Mouse (Mus musculus) erythroblast, embryonic 14.5 days (primary cell): ENCODE data around the gene Lrfn3.

Source experiments
- GATA1 ChIP-seq: IDR thresholded peaks from 2 replicates; pipeline ENCODE4 v1.6.1; 2012; ENCODE audit warnings: low read length, inconsistent platforms, mixed read lengths
- TAL1 ChIP-seq: IDR thresholded peaks from 3 replicates; pipeline ENCODE4 v1.6.1; 2012; ENCODE audit warnings: low read length, inconsistent platforms, mixed read lengths

DNA sequence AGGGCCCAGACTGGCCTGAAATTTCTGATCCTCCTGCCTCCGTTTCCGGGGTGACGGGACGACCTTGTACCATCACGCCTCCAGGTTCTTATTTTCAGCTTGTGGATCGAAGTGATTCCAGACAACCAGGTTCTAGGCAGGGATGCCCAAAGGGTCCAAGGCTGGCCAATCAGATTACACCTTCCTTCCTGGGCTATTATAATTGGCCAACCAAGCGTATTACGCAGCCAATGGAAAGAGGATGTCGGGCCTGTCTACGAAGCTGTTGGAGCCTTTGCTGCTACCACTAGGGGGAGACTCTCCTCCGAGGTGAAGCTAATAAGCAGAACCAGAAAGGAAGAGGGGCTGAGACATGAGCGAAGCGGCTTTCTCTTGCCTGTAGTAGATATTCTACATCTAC lies 30.7 kb downstream of the Lrfn3 start:
- TF ChIP-seq GATA1 (no peak), TAL1 (no peak)
